In genomic region chr15:60534701-60535100, GRCm38 (mm10) we compare ENCODE assay signal across 28 mouse cellular contexts.
DNase-seq lines count a peak whose midpoint lies in the region; ATAC-seq and TF ChIP-seq lines count a peak whose summit lies in the region.
"Had no signal": no experiment of that assay in that cellular context is flagged by ENCODE, and none has a peak within 500 bp of the region (broad histone marks: within the 10 kb centered on the region; RNA-seq: fewer than 3 reads in every experiment).

No protein-coding gene starts in this region.

- no peaks in the 10 kb centered on the region for H3K27me3 ChIP-seq in lung, postnatal 0 days (replicated peaks; ENCODE audit: insufficient read depth, low read length)
- no peaks in the 10 kb centered on the region for H3K27me3 ChIP-seq in hindbrain, postnatal 0 days (ENCODE audit: insufficient read depth, low read length)
- H3K27me3 ChIP-seq: embryonic facial prominence, embryonic 15.5 days; forebrain, embryonic 13.5 days; hindbrain, embryonic 15.5 days; limb, embryonic 12.5 days; midbrain, embryonic 15.5 days; neural tube, embryonic 12.5 days had no signal

- no peak overlapping the region for H3K9ac ChIP-seq in lung, postnatal 0 days (replicated peaks; ENCODE audit: low read depth)
- H3K9ac ChIP-seq in hindbrain, postnatal 0 days (replicated peaks; ENCODE audit: low read length), result no peak overlapping the region
- H3K9ac ChIP-seq: embryonic facial prominence, embryonic 15.5 days; forebrain, embryonic 13.5 days; hindbrain, embryonic 15.5 days; limb, embryonic 12.5 days; midbrain, embryonic 15.5 days; neural tube, embryonic 12.5 days had no signal

- ATAC-seq in lung, postnatal 0 days, result peak; percentile 93
- ATAC-seq in hindbrain, postnatal 0 days, result no peak; the same call in 1 of the 2 replicates
- ATAC-seq: forebrain, embryonic 13.5 days; midbrain, embryonic 15.5 days had no signal

- H3K4me2 ChIP-seq in lung, postnatal 0 days (replicated peaks; ENCODE audit: low read depth, low read length), result no peak overlapping the region
- no peak overlapping the region for H3K4me2 ChIP-seq in hindbrain, postnatal 0 days (ENCODE audit: low read depth, low read length)
- H3K4me2 ChIP-seq: embryonic facial prominence, embryonic 15.5 days; forebrain, embryonic 13.5 days; hindbrain, embryonic 15.5 days; limb, embryonic 12.5 days; midbrain, embryonic 15.5 days; neural tube, embryonic 12.5 days had no signal

- no peak overlapping the region for H3K27ac ChIP-seq in lung, postnatal 0 days (ENCODE audit: low read length)
- H3K27ac ChIP-seq in hindbrain, postnatal 0 days, result no peak overlapping the region
- H3K27ac ChIP-seq: embryonic facial prominence, embryonic 10.5 days; embryonic facial prominence, embryonic 15.5 days; forebrain, embryonic 13.5 days; hindbrain, embryonic 10.5 days; hindbrain, embryonic 15.5 days; left cerebral cortex, adult 2 months; limb, embryonic 12.5 days; midbrain, embryonic 10.5 days; midbrain, embryonic 15.5 days; neural tube, embryonic 12.5 days had no signal

- peak; percentile 5 for DNase-seq in retina, postnatal 1 day
- no peak for DNase-seq in retina, embryonic 14.5 days (ENCODE audit: low spot score)
- DNase-seq in lung, postnatal 0 days (ENCODE audit: low spot score), result peak; percentile 88
- DNase-seq in lung, postnatal 4 days, result peak; percentile 19 to 20
- no peak for DNase-seq in layer of hippocampus, postnatal 10 days (ENCODE audit: low spot score in 2 of 2)
- no peak for DNase-seq in hindbrain, postnatal 0 days (ENCODE audit: low spot score)
- no peak for DNase-seq in thymus, adult 18-20 months
- DNase-seq: adrenal gland, postnatal 25 days; cerebellum, adult 18-20 months; cerebellum, postnatal 25 days; gastrocnemius, postnatal 10 days; heart, postnatal 14 days; kidney, adult 8-10 months; kidney, postnatal 10 days; layer of hippocampus, adult 9-11 months; right cerebral cortex, postnatal 14 days; thymus, adult 2 months; thymus, postnatal 36 days had no signal

- no peaks in the 10 kb centered on the region for H3K4me1 ChIP-seq in lung, postnatal 0 days (ENCODE audit: insufficient read depth, low read depth, low read length)
- no peaks in the 10 kb centered on the region for H3K4me1 ChIP-seq in hindbrain, postnatal 0 days (ENCODE audit: insufficient read depth, low read length)
- H3K4me1 ChIP-seq: embryonic facial prominence, embryonic 10.5 days; embryonic facial prominence, embryonic 15.5 days; forebrain, embryonic 13.5 days; hindbrain, embryonic 10.5 days; hindbrain, embryonic 15.5 days; limb, embryonic 12.5 days; midbrain, embryonic 10.5 days; midbrain, embryonic 15.5 days; neural tube, embryonic 12.5 days had no signal

- peak; percentile 46 for TF ChIP-seq EP300 in lung, postnatal 0 days (IDR thresholded peaks at IDR 0.05)

- no peaks in the 10 kb centered on the region for H3K9me3 ChIP-seq in lung, postnatal 0 days (ENCODE audit: low read length)
- H3K9me3 ChIP-seq in hindbrain, postnatal 0 days (ENCODE audit: low read length), result no peaks in the 10 kb centered on the region
- H3K9me3 ChIP-seq: embryonic facial prominence, embryonic 10.5 days; embryonic facial prominence, embryonic 15.5 days; forebrain, embryonic 13.5 days; hindbrain, embryonic 10.5 days; hindbrain, embryonic 15.5 days; limb, embryonic 12.5 days; midbrain, embryonic 10.5 days; midbrain, embryonic 15.5 days; neural tube, embryonic 12.5 days had no signal

- no peak for TF ChIP-seq CTCF in lung, postnatal 0 days (IDR thresholded peaks at IDR 0.05)
- no peak for TF ChIP-seq CTCF in hindbrain, postnatal 0 days (IDR thresholded peaks at IDR 0.05; ENCODE audit: low read depth)

- 52% methylated on average over 9 of the region's 9 CpGs for WGBS in lung, postnatal 0 days
- 65% methylated on average over 9 of the region's 9 CpGs for WGBS in hindbrain, postnatal 0 days

- H3K4me3 ChIP-seq in lung, postnatal 0 days (ENCODE audit: low read depth, low read length), result no peak overlapping the region
- no peak overlapping the region for H3K4me3 ChIP-seq in hindbrain, postnatal 0 days (ENCODE audit: low read length)
- H3K4me3 ChIP-seq: embryonic facial prominence, embryonic 10.5 days; embryonic facial prominence, embryonic 15.5 days; forebrain, embryonic 13.5 days; hindbrain, embryonic 10.5 days; hindbrain, embryonic 15.5 days; left cerebral cortex, adult 2 months; limb, embryonic 12.5 days; midbrain, embryonic 10.5 days; midbrain, embryonic 15.5 days; neural tube, embryonic 12.5 days had no signal

- H3K36me3 ChIP-seq in lung, postnatal 0 days (ENCODE audit: insufficient read depth, low read length), result no peaks in the 10 kb centered on the region
- no peaks in the 10 kb centered on the region for H3K36me3 ChIP-seq in hindbrain, postnatal 0 days (ENCODE audit: insufficient read depth, low read length)
- H3K36me3 ChIP-seq: embryonic facial prominence, embryonic 10.5 days; embryonic facial prominence, embryonic 15.5 days; hindbrain, embryonic 10.5 days; hindbrain, embryonic 15.5 days; limb, embryonic 12.5 days; midbrain, embryonic 10.5 days; midbrain, embryonic 15.5 days; neural tube, embryonic 12.5 days had no signal

Comparison
In these comparisons a context has a peak if more than half of its experiments do, and no peak if none do; other contexts are left out.
1. DNase-seq: peak in retina, postnatal 1 day (single experiment), lung, postnatal 0 days (single experiment) and lung, postnatal 4 days (2 of 2); none in retina, embryonic 14.5 days (single experiment), layer of hippocampus, postnatal 10 days (0 of 2), hindbrain, postnatal 0 days (single experiment) and thymus, adult 18-20 months (0 of 2).